ENCODE assay signal across 16 mouse cellular contexts in genomic region chr11:29628476-29628875, GRCm38 (mm10).
"Had no signal": no experiment of that assay in that cellular context is flagged by ENCODE, and none has a peak within 500 bp of the region (broad histone marks: within the 10 kb centered on the region; RNA-seq: fewer than 3 reads in every experiment).

No protein-coding gene starts in this region.

- DNase-seq: cerebellum, adult 8-10 months; cerebellum, adult 9-10 months; cerebellum, adult 9-11 months; cerebellum, postnatal 10 days; cerebellum, postnatal 14 days; cerebellum, postnatal 25 days; cerebellum, postnatal 36 days; embryo, embryonic 11 days; forebrain, postnatal 0 days; gastrocnemius, adult 2 months; gastrocnemius, postnatal 10 days; gastrocnemius, postnatal 14 days; gastrocnemius, postnatal 25 days; gastrocnemius, postnatal 36 days; heart, adult 18-20 months; heart, adult 2 months had no signal
